Mouse (Mus musculus) c-Kit-positive CD71-positive TER-119-negative erythroid progenitor cells, embryonic 14.5 days (primary cell): Measurements from ENCODE around the gene Tprkb.
"Not testable (repeated sequence)": the region's sequence is repeated elsewhere in the genome, so short reads cannot be mapped to it uniquely, and the experiment has no call there.

ENCODE experiments used
- DNase-seq: peaks from one replicate; pipeline ENCODE4 v3.0.0-alpha.2; 2013; ENCODE audit warnings: low read depth

Tprkb gene

GRCm38 (mm10) chr6:85973336-85973735 is 61.7 kb downstream of the Tprkb start:
- DNase-seq = no peak

GRCm38 (mm10) chr6:85974941-85975617 is 63.4 kb downstream of the Tprkb start:
- no peak for DNase-seq

GRCm38 (mm10) chr6:85975761-85976160 is 64.1 kb downstream of the Tprkb start:
- DNase-seq = no peak

GRCm38 (mm10) chr6:85976242-85976641 is 64.6 kb downstream of the Tprkb start:
- DNase-seq = no peak

- DNase-seq = not testable (repeated sequence)
These were observed 67.1 kb downstream of the Tprkb start for GRCm38 (mm10) chr6:85978736-85979135.
